Mouse (Mus musculus) retina, postnatal 7 days (tissue): ENCODE measurements around the gene Tmem232.
"Not testable (repeated sequence)": the region's sequence is repeated elsewhere in the genome, so short reads cannot be mapped to it uniquely, and the experiment has no call there.

Experiments used
- DNase-seq: peaks from one replicate; pipeline ENCODE4 v3.0.0-alpha.2; 2012; ENCODE audit warnings: low read depth, low spot score

Tmem232 gene

DNA sequence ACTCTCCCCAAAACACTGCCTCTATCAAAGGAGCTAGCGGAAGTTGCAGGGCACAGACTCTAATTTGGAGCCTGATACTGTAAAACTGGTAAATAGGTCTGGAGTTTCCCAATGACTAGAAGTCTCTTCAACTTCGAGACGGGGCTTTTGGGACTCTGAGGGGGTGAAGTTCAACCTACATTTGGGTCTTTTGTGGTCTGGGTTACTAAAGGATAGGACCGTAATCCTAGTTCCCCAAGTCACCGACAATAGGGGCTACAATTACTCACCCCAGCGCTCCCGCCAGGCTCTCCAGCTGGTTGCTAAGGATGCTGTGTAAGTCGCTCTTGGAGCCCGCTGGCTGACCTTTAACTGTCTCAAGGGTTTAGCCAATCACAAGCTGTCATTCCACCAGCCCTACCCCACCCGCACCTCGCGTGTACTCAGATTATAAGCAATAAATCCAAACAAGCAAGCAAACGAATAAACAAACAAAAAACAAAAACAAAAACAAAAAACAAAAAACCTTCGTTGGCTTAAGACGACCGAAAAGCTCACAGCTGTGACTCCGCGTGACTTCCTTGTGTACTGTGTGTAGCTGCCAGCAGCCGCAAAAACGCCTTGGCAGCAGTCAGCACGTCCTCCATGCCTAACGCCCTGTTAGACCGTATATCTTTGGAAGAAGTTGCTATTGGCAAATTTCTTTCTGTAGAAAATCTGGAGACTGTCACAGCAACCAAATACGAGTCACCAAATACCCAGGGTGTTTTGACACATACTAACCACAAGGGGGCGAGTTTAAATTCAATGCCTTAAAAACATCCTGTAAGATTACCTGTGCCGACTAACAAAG lies at the start of gene Tmem232:
Gene Tmem232 (minus strand): TSS at position 342 of the 832 bp plus-strand sequence.
- DNase-seq: peak; percentile 25

DNA sequence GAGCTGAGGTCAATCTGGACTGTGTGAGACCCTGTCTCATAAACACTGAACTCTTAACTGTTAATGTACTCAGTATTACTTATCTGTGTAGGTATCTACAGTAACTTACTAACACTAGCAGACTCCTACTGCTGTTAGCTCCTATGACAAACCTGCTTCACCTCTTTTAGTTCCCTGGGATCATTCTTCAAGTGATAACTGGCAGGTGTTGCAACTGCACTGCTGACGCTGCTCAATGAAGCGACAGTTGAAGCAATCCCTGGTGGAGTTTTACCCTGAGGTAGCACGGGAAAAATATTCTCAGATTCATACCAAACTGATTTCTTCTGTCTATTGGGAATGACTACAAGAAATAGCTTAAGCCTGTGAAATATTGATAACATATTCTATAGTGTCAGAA lies 46.3 kb upstream of the Tmem232 start:
- no peak for DNase-seq

DNA sequence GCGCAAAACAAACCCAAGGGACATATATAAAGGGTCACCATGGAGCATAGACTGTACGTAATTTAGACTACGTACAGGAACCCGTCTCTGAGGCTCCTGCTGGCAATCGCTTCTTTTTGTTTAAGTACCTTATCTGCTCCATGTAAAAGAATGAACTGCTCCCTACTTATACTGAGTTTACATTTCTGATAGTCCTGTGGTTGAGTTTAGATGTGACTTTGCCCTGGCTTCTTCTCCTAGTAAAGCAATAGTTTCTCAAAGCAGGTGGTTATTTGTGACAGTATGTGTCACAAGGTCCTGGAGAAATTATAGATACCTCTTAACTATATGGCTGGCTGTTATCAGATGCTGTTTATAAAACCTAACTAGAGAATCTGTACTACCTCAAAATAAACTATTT lies 40.9 kb upstream of the Tmem232 start:
- no peak for DNase-seq

DNA sequence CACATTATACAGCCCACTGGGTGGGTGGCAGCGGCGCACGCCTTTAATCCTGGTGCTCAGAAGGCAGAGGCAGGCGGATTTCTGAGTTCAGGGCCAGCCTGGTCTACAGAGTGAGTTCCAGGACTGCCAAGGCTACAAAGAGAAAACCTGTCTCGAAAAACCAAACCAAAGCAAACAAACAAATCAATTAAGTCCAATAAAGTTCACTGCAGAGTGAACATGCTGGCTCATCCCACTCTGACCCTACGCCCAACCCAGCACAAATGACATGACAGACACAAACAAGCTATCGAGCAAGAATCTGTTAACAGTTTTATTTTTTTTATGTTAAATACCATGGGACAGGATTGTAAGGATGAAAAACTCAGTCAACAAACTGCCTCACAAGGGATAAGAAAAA lies 39.2 kb upstream of the Tmem232 start:
- no peak for DNase-seq

DNA sequence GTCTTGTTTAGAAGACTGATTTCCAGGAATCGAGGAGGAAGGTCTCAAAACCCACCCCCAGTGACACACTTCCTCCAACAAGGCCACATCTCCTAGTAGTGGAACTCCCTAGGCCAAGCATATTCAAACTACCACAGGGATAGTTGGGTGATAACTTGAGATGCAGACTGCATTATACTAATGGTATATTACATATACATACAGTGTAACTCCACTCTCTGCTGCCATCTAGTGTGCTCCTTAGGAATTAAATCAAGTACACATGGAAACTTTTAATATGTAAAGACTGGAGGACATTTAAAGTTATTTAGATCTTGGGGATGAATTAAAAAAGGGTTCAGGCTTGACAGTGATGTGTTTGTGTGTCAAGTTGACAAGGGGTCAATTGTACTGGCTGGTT lies 34.8 kb upstream of the Tmem232 start:
- peak; percentile 11 for DNase-seq

DNA sequence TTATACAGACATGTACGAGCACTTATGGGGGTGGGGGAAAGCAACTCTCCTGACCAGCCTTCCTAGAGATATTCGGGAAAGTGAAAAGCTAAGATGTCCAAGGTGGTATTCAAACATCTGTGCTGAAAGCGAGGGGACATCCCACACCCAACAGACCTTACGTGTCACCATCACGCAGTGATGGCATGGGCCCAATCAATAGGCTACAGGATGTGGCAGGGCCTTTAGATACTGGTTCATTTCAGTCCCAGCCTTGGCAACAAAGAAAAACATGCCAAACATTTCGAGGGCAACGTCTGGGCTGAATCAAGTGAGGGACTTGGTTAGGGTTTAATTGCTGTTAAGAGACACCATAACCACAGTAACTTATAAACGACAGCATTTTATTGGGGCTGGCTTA lies 34.3 kb upstream of the Tmem232 start:
- no peak for DNase-seq

DNA sequence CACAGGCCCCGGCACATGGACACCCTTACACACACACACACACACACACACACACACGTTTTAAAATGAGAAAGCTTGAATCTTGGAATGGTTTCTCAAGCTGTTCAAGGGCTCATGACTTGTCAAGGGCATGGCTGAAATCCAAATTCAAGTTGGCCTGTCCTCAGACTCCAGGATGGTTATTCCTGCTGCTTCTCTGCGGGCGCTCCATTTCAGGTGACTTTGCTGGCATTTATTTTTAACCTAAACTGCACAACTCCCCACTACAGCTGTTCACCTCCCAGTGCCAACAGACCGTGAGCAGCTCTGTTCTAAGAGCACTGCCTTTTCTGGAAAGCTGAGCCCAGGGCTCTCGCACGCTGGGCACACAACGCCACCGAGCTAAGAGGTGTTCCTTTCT lies 31.3 kb upstream of the Tmem232 start:
- DNase-seq: no peak

DNA sequence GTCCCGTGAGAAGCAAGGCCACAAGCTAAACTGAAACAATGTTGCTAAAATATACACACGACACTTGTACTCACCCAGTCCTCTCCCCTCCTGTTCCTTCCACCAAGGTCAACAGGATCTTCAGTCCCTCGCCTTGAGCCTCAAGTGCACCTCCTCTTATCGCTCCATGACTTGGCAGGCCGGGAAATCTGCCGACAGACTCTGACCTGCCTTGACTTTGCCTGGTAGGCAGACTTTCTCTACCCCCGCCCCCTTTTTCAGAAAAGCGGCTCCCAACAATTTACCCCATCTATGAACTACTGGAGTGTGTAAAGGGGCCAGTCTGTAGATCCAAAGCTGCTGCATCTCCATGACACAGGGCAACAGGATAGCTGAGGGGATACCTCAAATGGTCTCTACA lies 30.9 kb upstream of the Tmem232 start:
- DNase-seq: no peak

DNA sequence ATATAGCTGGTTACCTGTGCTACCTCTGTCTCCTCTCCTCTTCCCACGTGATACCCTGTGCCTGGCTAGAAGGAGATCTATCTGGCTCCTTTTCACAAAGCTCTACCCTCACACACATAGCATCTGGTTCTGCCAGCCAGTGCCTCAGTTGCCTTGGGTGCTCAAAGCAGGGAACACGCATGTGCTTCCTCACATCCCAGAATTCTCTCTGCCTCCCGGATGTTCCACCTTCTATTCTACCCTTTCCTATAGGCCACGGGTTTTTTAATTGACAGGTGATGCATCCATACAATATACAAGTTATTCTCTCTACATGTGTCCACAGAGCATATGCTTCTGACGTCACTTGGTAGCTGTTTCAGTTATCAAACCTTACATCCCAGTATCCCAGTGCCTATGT lies 23.6 kb upstream of the Tmem232 start:
- DNase-seq: no peak

DNA sequence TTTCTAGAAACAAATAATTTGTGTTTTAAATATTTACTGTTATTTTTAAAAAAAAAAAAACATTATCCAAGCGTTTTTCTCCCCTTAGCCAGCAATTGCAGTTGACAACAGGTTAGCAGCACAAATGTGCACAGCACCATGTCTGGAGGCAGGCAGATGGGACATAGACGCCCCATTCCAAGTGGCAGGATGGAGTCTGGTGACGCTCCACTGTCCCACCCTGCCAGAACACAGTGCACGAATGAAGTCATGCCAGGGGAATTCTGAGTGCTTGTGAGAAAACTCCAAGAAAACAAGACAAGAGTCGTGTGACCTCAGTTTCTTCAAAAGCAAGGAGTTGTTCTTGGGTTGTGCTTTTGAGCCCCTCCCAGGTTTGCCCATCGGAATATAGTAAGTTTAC lies 22.8 kb upstream of the Tmem232 start:
- DNase-seq: no peak

DNA sequence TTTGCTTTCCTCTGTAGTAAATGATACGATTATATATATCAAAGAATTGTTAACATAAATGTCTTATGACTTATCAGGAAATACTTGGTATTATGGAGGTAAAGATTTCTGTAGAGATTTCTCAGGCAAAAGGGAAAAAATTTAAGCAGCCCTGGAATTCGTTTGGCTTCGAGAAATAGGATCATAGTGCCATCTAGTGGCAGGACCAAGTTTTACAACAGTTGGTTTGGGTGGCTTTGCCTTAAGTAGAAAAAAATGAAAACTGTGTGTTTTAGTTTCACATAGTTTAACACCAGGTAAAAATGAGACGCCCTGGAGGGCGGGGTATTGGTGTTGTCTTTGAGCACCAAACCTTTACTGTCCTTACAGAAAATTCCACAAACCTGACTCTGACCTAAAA lies 22.2 kb upstream of the Tmem232 start:
- peak; percentile 58 for DNase-seq

DNA sequence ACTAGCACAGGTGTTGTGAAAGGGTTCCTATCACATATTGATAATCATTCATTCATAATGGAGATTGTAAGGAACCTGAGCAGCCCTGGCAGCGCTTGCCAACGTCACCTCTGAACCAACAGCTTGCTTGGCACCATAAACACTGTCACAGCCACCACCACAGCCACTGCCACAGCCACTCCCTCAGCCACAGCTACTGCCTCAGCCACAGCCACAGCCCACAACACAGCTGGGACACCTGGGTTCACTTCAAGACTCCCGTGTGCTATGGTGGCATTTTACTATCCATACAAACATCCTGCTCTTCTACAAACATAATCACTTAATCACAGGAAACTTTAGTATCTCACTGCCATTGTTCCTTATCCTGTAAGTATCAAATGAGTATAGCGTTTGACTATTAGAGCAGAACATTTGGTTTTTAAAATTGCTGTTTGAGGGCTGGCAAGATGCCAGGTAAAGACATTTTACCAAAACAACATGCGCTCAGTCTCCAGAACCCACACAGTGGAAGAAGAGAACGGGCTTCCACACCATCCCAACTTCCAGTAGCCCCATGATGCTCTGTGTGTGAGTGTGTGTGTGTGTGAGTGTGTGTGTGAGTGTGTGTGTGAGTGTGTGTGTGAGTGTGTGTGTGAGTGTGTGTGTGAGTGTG lies 20.9 kb upstream of the Tmem232 start:
- DNase-seq: no peak

DNA sequence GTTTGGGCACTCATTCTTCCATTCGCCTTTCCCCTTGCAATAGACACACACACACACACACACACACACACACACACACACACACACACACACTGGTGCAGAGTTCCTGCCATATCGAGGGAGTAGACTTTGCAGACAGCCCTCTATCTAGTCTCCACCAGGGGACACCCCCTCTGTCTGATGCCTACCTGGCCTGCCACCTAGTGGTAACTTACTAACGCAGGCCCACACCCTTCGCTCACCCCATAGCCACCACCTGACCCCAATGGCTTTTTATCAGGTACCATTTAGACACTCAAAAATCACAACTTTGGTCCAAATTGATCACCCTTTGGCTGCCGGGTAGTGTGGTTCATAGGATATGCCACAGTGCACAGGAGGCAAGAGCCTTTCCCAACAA lies 18.7 kb upstream of the Tmem232 start:
- no peak for DNase-seq

DNA sequence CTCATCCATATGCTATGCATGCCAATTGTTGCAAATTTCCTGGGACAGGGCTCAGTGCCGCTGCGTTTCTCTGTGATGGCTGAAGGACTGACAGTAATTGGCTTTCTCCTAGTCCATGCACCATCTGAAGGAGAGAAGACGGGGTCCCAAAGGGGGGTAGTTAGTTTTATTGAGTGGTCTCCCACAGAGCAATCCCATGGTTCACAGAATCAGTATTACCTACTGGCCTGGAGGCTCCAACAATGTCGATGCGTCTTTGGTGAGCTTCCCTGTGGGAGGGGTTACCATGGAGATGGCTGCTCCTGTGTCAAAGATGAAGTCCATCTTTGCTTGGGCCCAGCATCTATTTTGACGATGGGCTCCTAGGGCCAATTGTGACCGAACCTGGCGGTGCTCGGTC lies 18.2 kb upstream of the Tmem232 start:
- DNase-seq: no peak

DNA sequence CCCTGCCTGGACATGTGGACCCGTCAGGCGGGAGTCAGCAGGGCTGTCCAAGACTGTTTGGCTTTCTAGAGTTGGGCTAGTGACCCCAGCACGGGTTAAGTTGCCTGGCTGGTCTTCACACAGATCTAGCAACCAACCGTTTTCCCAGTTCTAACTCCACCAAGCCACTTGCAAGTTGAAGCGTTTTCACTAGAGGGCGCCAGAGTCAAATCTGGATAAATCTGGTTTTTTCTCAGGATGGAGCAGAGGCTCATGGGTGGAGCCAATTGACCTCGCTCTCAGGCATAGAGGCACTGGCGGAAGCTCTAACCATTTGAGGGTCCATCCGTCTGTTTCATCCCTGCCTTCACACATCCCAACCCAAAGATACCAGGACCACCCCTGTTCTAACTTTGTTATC lies 17.6 kb upstream of the Tmem232 start:
- peak; percentile 65 for DNase-seq

DNA sequence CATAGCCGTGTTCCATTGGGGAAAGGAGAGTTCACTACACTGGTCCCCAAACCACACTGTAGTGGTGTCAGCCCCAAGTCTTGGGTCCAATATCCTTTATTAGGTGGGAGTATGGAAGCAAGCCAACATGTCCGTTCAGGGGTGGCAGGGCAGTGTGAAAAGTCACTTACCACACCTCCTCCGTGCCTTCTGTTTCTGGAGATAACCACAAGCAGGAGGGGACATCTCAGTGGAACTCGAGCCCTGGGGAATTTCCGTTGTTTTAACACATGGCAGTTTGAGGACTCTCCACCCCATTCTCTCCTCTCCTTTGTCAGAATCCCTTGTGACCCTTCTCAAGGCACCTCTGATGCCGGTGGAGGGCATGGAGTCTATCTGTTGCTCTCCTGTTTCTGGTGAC lies 16.6 kb upstream of the Tmem232 start:
- DNase-seq: no peak

DNA sequence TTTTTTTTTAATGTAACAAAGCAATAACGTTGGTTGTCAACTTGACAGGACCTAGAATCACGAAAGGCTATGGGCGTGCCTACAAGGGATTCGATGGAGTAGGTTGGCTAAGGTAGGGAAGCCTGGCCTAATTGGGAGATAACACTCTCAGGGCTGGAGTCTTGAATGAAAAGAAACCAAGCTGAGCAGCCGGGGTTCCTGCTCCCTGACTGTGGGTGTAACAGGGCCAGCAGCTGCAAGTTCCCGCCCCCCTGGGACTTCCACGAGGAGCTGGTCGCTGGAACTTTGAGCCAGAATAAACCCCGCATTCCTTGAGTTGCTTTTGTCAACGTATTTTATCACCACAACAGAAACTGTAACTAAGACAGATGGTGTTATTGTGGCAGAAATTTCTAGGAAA lies 16.2 kb upstream of the Tmem232 start:
- no peak for DNase-seq

DNA sequence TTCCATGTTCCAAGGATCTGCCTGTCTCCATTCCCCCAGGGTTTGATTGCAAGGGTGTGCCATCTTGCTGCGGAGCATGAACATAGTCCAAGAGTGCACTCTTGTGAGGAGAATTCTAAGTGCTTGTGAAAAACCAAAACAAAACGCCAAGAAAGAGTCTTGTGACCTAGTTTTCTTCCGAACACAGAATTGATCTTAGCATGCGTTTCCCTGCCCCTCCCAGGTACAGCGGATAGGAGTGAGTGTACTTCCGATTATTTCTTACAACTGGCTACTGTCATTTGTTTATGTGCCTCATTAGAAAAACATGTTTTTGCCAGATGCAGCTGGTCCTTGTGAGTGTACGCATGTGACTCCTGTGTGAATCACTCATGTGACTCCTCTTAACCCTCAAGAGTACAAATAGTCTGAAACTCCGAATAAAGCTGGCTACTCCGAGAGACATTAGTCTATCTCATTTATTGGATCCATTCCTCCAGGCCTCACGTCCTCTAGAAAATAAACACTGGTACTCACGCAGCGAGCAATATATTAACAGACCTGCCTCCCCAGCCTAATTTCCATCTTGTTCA lies 11.9 kb upstream of the Tmem232 start:
- no peak for DNase-seq

DNA sequence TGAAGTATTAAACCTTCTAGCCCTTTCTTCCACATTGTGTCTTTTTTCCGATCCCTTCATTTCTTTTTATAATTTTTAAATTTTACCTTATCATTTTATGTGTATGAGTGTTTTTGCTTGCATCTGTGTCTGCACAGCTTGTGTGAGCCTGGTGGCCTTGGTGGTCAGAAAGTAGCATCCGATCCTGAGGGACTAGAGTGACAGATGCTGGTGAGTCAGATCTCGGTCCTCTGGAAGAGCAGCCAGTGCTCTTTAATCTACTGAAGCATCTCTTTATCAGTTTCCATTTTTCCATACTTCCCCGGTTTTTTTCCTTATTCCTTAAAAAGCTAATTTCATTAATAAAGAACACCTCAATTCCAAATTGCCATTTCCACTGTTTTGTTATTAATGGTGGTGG lies 9.8 kb upstream of the Tmem232 start:
- DNase-seq: no peak

DNA sequence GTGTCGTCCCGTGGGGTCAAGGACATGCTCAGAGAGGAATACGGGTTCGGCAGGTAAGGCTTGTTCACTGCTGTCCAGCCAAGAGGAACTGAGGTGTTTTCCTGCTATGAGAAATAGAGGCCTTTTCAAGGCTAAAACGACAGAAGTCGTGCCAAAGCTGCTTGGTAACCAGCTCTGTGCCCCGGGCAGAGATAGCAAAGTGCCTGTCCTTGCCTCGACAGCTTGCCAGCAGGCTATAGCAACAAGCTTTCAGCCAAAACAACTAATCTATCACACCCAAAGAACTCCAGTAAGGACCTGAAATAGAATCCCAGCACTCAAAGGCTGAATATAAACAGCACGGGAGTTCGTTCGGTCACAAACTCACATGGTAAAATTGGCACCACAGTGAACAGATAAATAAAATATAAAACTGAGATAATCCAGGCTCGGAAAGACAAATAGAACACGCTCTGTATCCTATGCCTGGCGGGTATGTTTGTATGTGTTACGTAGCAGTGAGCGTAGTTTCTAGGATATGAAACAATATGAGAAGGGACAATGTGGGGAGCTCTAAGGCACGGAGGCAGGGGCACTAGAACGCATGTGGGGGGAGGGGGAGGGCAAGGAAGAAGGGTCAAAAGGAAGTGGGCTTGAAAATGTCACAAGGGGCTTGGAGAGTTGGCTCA lies 8.2 kb upstream of the Tmem232 start:
- no peak for DNase-seq

DNA sequence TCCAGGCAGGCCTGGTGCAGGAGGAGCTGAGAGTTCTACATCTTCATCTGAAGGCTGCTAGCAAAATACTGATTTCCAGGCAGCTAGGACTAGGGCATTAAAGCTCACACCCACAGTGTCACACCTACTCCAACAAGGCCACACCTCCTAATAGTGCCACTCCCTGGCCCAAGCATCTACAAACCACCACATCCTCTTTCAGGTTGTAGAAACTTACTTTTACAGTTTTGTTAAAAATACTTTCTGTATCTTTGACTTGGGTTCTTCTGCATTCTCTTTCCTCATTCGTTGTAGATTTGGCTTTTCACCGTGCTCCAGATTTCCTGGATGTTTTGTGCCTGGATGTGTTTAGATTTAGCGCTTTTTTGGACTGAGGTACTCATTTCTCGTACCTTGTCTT lies 5.6 kb upstream of the Tmem232 start:
- not testable (repeated sequence) for DNase-seq

DNA sequence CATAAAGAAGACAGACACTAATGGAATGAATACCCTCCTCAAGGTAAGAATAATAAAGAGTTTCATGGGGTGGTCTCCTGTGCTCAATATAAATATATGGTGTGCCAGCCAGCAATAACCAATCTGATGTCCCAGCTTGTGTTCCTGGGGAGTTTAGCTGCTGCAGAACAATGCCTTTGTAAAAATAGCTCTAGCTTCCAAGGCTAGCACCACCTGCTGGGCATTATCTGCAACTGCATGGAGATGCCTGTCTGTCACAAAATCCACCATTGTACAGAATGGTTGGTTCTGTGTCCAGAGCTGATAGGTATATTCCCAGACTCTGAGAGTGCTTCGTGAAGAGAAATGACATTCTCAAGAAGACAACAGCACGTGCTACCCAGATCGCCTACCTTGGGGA lies 4.4 kb downstream of the Tmem232 start:
- no peak for DNase-seq
